Mouse (Mus musculus) macrophage (primary cell): Measurements from ENCODE around the gene Slc5a4a. TPM values are rescaled to one million over a fixed set of nuclear protein-coding genes. Genes with fewer than 3 reads are reported as not detected.

ENCODE experiments used
- H3K27ac ChIP-seq: fragments of 350-480 bp; formaldehyde crosslinking; 2 replicates; pipeline ENCODE4 v1.9.0; 2021
- H3K36me3 ChIP-seq: fragments of 350-480 bp; formaldehyde crosslinking; 2 replicates; pipeline ENCODE4 v1.9.0; 2021; ENCODE audit errors: inconsistent target
- H3K4me3 ChIP-seq: fragments of 350-480 bp; formaldehyde crosslinking; 2 replicates; pipeline ENCODE4 v1.9.0; 2021; ENCODE audit errors: inconsistent target
- H3K79me2 ChIP-seq: fragments of 350-480 bp; formaldehyde crosslinking; 2 replicates; pipeline ENCODE4 v1.9.0; 2021; ENCODE audit errors: inconsistent target
- WGBS: methylation state at CpG from one replicate; pipeline ENCODE4 v1.1.7; 2026; ENCODE audit warnings: inconsistent platforms; ENCODE audit not compliant: missing documents; 5-methylcytosine and 5-hydroxymethylcytosine counted together
- polyA plus RNA-seq: library from polyadenylated mRNA; stranded (reverse); fragments of 250-400 nt; gene quantifications from 3 replicates; pipeline ENCODE4 v1.2.4, GENCODE M21; 2018; ENCODE audit warnings: inconsistent platforms

Gene Slc5a4a
- polyA plus RNA-seq, 1 experiment from 2014 or later = not detected

- no peak overlapping the region for H3K4me3 ChIP-seq
- 17% methylated on average over 7 of the region's 7 CpGs for WGBS
- H3K79me2 ChIP-seq = no peaks in the 10 kb centered on the region
- no peak overlapping the region for H3K27ac ChIP-seq
- peaks cover 3% of the 10 kb centered on the region; the same call in 1 of the 2 replicates for H3K36me3 ChIP-seq
These were observed 54.7 kb downstream of the Slc5a4a start for GRCm38 (mm10) chr10:76201978-76202377.

GRCm38 (mm10) chr10:76203798-76204283 lies 56.6 kb downstream of the Slc5a4a start:
- WGBS = 20% methylated on average over 18 of the region's 18 CpGs

DNA sequence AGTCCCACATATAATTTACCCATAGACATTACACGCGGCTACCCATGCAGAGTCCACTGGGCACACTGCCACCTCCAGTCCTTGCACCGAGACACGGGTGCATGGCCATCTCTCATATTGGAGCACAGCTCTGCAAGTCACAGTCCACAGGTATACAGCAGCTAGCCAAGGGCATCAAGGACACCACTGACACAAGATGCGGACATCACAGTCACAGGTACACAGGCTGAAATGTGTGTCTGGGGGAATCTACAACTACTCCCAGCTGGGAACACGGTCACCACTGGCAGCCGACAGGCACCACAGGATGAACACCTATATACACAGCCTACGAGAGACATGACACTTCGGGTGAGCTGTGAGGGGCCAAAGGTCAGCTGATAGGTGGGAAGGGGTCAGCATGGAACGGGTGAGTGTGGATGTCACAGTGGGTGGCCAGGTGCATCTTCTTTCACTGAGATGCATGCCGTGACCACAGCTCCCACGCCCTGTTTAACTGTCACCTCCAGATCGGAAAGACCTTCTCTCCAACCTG lies 60.1 kb downstream of the Slc5a4a start:
- WGBS = 96% methylated on average over 13 of the region's 13 CpGs
- H3K36me3 ChIP-seq = peaks cover 26% of the 10 kb centered on the region; the same call in 1 of the 2 replicates
- no peaks in the 10 kb centered on the region for H3K79me2 ChIP-seq
- H3K4me3 ChIP-seq = no peak overlapping the region
- no peak overlapping the region for H3K27ac ChIP-seq

More at GRCm38 (mm10) chr10:76203798-76204283, 56.6 kb downstream of the Slc5a4a start:
- Histone ChIP-seq H3K79me2 (no peaks in the 10 kb centered on the region), H3K36me3 (peaks cover 19% of the 10 kb centered on the region; the same call in 1 of the 2 replicates), H3K4me3 (no peak overlapping the region; the same call in 1 of the 2 replicates), H3K27ac (no peak overlapping the region)

DNA sequence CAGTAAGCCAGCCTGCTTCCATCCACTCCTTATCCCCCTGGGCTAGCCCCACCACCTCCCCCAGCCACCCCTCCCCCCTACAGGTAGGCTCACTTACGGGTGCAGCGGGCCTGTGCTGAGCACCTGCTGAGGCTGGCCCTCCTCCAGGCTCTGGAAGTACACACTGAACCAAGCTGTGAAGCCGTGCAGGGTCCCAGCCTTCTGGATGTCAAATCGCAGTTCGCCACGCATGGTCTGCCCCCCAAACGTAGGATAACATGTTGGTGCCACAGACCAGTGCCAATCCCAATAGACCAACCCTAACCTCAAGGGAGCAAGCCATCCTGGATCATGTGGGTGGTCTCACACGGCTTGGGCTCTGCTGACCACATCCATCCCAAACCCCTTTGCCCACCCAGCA lies 62.0 kb downstream of the Slc5a4a start:
- H3K27ac ChIP-seq = no peak overlapping the region
- H3K4me3 ChIP-seq = no peak overlapping the region
- 90% methylated on average over 8 of the region's 8 CpGs for WGBS
- H3K36me3 ChIP-seq = peaks cover 37% of the 10 kb centered on the region
- H3K79me2 ChIP-seq = no peaks in the 10 kb centered on the region

DNA sequence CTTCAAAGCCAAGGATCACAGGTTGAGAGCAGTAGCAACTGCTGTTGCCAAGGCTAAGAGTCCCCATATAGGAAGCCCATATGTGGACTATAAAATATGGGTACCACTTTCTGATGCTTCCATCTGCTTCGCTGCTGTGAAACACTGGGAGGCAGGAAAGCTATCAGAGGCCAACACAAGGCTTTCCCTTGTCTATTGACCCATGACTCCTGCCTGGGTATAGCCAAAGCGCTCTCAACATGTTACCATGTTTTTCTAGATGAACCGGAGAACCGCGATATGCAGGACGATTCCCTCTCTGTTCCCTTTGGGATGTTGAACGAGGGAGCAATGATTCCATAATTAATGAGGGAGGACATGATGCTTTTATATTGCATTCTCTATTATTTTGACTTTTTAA lies 63.6 kb downstream of the Slc5a4a start:
- Histone ChIP-seq H3K4me3 (no peak overlapping the region), H3K79me2 (no peaks in the 10 kb centered on the region), H3K36me3 (peaks cover 52% of the 10 kb centered on the region), H3K27ac (no peak overlapping the region)
- WGBS = 95% methylated on average over 7 of the region's 7 CpGs

GRCm38 (mm10) chr10:76212121-76212520 lies 64.9 kb downstream of the Slc5a4a start:
- Histone ChIP-seq H3K79me2 (no peaks in the 10 kb centered on the region), H3K27ac (no peak overlapping the region), H3K4me3 (no peak overlapping the region), H3K36me3 (peaks cover 59% of the 10 kb centered on the region)
- WGBS = 97% methylated on average over 6 of the region's 6 CpGs

- Histone ChIP-seq H3K4me3 (no peak overlapping the region), H3K36me3 (peaks cover 49% of the 10 kb centered on the region)
These were observed 66.9 kb downstream of the Slc5a4a start for GRCm38 (mm10) chr10:76214161-76214560.

GRCm38 (mm10) chr10:76217056-76217455 lies 69.8 kb downstream of the Slc5a4a start:
- H3K79me2 ChIP-seq = no peaks in the 10 kb centered on the region
- no peak overlapping the region for H3K4me3 ChIP-seq
- 97% methylated on average over 16 of the region's 17 CpGs for WGBS
- H3K36me3 ChIP-seq = peaks cover 66% of the 10 kb centered on the region
- no peak overlapping the region for H3K27ac ChIP-seq

More at GRCm38 (mm10) chr10:76214161-76214560, 66.9 kb downstream of the Slc5a4a start:
- Histone ChIP-seq H3K27ac (no peak overlapping the region), H3K79me2 (no peaks in the 10 kb centered on the region)
- 83% methylated on average over 4 of the region's 4 CpGs for whole genome bisulfite sequencing

- H3K36me3 ChIP-seq = peaks cover 73% of the 10 kb centered on the region
- no peak overlapping the region for H3K4me3 ChIP-seq
- no peak overlapping the region for H3K27ac ChIP-seq
- no peaks in the 10 kb centered on the region for H3K79me2 ChIP-seq
- WGBS = 92% methylated on average over 9 of the region's 9 CpGs
These were observed 71.0 kb downstream of the Slc5a4a start for GRCm38 (mm10) chr10:76218240-76218639.

DNA sequence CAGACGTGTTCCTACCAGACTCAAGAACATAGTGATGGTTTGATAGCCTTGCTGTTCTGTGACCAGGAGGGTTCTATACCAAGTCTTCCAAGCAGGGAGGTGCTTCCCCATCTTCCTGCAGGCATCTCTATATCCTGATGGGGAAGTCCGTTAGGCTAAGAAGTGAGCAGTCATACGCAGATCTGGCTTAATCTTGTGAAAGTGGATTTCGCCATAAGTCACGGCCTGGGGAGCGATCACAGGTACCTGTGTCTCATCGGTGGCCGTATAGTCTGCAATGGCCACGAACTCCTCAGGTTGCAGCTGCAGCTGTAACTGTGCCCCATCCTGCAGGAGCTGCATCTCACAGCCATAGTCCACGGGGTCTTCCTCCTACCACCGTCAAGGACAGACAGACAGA lies 78.7 kb downstream of the Slc5a4a start:
- H3K27ac ChIP-seq = no peak overlapping the region
- WGBS = 78% methylated on average over 11 of the region's 11 CpGs
- H3K79me2 ChIP-seq = no peaks in the 10 kb centered on the region
- H3K4me3 ChIP-seq = no peak overlapping the region
- H3K36me3 ChIP-seq = peaks cover 35% of the 10 kb centered on the region; the same call in 1 of the 2 replicates

DNA sequence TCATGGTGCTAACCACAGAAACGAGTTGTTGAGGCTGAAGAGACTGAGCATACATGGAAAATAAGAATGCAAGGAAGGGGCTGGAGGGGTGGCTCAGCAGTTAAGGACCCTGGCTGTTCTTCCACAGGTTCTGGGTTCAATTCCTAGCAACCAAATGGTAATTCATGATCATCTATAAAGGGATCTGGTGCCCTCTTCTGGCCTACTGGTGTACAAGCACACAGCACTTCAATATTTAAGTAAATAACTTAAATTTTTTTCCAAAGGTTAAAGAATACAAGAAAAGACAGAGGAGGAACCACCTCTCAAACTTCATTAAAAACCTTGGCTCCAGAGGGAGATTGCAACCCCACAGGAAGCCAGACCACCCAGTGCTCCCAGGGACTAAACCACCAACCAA lies 82.4 kb downstream of the Slc5a4a start:
- Histone ChIP-seq H3K79me2 (peaks cover 7% of the 10 kb centered on the region; the same call in 1 of the 2 replicates), H3K4me3 (no peak overlapping the region), H3K36me3 (peaks cover 5% of the 10 kb centered on the region; the same call in 1 of the 2 replicates), H3K27ac (no peak overlapping the region)
- WGBS = 88% methylated on average over 1 of the region's 1 CpGs

- 1% methylated on average over 47 of the region's 47 CpGs for WGBS
- H3K27ac ChIP-seq = peak within 1 kb of the TSS; percentile 60
These were observed 90.3 kb downstream of the Slc5a4a start, which contains the start of gene Prmt2 for GRCm38 (mm10) chr10:76237341-76238225. Gene Prmt2, minus strand, starts transcription at chr10:76237865.

More at GRCm38 (mm10) chr10:76237341-76238225, 90.3 kb downstream of the Slc5a4a start, which contains the start of gene Prmt2:
- Histone ChIP-seq H3K36me3 (no peaks in the 10 kb centered on the region), H3K79me2 (peaks cover 35% of the 10 kb centered on the region), H3K4me3 (peak within 1 kb of the TSS; percentile 97)
